Comparison of ENCODE assay signal across 19 mouse cellular contexts in genomic region chr16:29171741-29172140, GRCm38 (mm10). TPM values are rescaled to one million over a fixed set of nuclear protein-coding genes. Genes with fewer than 3 reads are reported as not detected.
"Had no signal": no experiment of that assay in that cellular context is flagged by ENCODE, and none has a peak within 500 bp of the region (broad histone marks: within the 10 kb centered on the region; RNA-seq: fewer than 3 reads in every experiment).

No protein-coding gene starts in this region.

- ATAC-seq: midbrain, embryonic 13.5 days; midbrain, embryonic 16.5 days had no signal

- H3K27ac ChIP-seq: midbrain, embryonic 10.5 days; midbrain, embryonic 13.5 days; neural tube, embryonic 13.5 days; neural tube, embryonic 15.5 days had no signal

- H3K4me3 ChIP-seq: midbrain, embryonic 10.5 days; midbrain, embryonic 13.5 days; myocyte; neural tube, embryonic 13.5 days; neural tube, embryonic 15.5 days had no signal

- DNase-seq: lung, adult 18-20 months; lung, embryonic 14.5 days; lung, postnatal 10 days; lung, postnatal 4 days; right cerebral cortex, adult 18-20 months; right cerebral cortex, postnatal 25 days; right cerebral cortex, postnatal 4 days; spleen, adult 18-20 months; thymus, adult 18-20 months; thymus, postnatal 14 days; thymus, postnatal 36 days had no signal

RNA-seq across cellular contexts. Expression of gene Hrasls, which starts 37.8 kb away (rescaled TPM):
- total RNA-seq: megakaryocyte, adult 5-6 weeks; megakaryocyte-erythroid progenitor cell, adult 5-6 weeks had no signal
